Mouse (Mus musculus) small intestine, adult 2 months (tissue): ENCODE results near the gene Pon3.

Experiments
- CTCF ChIP-seq: fragments of 200-500 bp; IDR thresholded peaks from 2 replicates; pipeline ENCODE4 v1.5.1; 2012; ENCODE audit warnings: low read depth, mild to moderate bottlenecking, control low read depth, inconsistent platforms, low read length, moderate library complexity, mixed read lengths; ENCODE audit not compliant: insufficient replicate concordance, insufficient read length; ENCODE audit errors: extremely low read depth
- POLR2A ChIP-seq: fragments of 200-500 bp; IDR thresholded peaks from 2 replicates; pipeline ENCODE4 v1.6.1; 2012; ENCODE audit warnings: low read depth, mild to moderate bottlenecking, control low read depth, inconsistent platforms, low read length, moderate library complexity

GRCm38 (mm10) chr6:5255291-5255690 is 795 bp downstream of the Pon3 start:
- TF ChIP-seq POLR2A (no peak), CTCF (no peak)
